Mouse (Mus musculus) urinary bladder, postnatal 4 days (tissue): ENCODE measurements around the gene Pax8.

Experiments used
- DNase-seq, 2 experiments: peaks; one replicate each; pipeline ENCODE4 v3.0.0; 2021 to 2022; ENCODE audit warnings: low spot score in 2 of 2

Gene Pax8

DNA sequence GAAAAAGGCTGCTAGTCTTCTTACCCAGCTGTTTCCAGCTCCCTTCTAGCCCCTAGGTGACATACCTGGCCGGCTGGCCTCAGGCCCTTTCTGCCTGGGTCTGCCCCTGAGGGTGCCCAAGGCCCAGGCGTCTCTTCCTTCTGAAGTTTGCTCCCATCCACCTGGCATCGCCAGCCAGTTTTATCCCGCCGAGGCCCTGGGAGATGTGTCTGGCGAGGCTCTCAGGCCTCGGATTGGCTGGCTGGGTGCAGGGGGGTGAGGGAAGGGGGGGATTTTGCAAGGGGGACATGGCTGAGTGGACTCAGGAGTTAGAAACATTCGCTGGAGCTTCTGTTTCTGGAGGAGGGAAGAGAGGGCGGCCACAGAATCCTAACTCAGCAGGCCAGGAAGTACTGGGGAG, at the start of gene Pax8:
Gene Pax8 (minus strand): TSS at position 180 of the 400 bp plus-strand sequence.
- peak in 1 of 2 experiments; percentile 60 for DNase-seq

DNA sequence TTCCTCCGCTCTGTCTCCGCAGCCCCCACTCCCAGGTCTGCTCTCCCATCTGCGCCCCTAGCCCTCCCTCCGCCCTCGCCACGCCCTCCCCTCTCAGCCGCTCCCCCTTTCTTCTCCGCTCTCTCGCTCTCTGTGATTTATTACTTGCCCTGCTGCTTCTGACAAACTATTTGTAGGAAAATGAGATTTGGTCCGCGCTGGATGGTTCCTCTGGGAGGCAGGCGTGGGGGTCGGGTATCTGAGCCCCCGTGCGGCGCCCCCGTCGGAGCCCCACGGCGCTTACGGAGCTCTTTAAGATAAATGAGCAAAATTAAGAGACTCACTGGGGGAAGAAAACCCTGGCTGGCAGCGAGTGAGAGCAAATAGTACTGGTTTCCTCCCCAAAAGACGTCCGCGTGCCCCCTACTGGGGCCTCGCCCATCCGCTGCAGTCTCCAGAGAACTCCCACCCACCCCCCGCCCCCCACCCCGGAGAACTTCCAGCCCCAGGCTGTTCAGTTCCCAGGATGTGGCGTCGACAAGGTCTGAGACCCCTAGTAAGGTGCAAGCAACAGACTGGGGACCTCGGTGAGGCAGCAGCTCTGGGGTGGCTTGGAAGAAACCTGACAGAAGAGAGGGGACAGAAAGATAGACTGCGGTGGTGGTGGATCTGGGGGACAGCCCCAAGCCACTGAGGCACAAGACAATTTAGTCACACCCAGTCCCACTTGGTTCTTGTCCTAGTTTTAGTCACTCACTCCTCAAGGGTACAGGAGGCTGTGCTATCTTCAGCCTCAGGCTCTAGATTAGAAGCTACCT, 46.2 kb upstream of the Pax8 start:
- DNase-seq: peak in 1 of 2 experiments; percentile 63

DNA sequence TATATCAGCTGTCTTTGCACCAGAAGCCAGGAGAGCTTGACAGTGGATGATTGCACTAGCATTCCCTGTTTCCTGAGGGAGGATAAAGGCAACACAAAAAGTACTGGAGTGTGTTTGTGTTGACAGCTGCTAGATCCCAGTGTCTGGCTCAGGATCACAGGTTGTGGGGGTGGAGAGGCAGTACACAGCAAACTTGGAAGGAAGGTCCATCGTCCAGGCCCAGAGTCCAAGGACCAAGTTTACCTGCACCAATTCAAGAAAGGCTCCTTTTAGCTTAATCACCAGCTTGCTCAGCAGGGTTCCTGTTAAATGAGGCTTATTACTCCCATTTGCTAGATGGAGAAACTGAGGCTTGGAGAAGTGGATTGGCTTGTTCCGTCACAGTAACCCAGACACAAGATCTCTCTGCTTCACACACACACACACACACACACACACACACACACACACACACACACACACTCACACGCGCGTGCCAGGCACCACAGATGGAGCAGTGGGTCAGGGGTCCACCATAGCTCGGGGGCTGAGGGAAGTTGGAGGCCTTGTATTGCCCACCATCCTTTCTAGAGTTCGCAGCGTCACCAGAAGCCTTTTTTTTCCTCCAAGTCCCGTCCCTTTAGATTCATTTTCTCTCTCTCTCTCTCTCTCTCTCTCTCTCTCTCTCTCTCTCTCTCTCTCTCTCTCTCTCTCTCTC, 45.3 kb upstream of the Pax8 start:
- no peak for DNase-seq

DNA sequence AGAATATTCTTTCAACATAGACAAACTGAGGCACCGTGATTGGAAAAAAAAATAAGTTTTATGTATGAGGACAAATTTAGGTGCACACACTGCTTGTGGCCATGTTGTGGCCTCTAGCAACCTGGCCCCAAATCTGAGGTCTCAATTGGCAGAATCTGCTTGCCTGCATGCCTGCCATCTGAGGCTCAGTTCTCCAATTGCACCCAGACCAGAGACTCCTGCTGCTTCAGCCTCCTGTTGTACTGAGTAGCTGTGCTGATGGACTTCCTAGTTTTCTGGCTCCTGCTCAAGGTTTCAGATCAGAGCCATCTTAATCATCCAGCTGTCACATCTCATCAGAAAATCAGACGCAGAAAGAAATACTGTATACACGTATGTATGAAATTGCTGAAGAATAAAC, 41.5 kb upstream of the Pax8 start:
- DNase-seq: no peak

DNA sequence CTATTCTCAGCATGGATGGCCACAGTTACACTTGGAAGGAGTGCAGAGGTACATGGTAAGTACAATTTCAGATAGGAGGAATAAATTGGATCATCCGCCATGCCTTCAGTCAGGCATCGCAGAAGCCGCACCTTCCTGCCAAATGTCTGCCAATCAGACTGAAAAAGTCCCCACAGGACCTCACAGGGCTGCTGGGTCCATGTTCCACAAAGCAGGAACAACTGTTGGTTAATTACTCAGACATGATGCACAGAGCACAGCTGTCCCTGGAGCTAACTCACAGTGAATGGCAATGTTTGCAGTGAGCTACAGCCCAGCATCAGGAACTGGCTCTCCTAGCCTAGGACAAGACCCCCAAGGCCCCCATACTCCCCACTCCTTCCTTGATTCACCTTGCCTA, 32.0 kb upstream of the Pax8 start:
- DNase-seq: no peak

DNA sequence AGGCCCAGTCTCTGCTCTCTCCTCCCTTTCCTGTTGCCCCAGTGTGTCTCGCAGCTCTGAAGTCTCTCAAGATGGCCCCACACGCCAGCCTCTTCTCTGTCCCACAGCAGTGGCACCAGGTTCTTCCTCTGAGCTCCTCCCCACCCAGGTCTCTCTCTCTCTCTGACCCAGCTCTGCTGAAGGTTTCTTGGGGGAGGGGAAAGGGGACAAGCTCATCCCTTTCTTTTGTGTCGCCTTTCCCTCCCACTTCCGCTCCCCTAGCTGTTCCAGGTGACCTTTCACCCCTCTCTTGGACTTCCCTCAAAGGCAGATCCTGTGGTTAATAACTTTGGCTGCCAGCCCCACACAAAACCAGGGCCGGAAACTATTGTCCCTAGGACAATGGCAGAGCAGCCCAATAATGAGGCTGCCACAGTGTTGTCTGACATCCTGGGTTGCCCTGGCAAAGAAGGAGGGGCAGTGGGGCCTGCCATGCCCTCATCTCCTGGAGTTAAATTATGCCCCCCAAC, 27.6 kb upstream of the Pax8 start:
- no peak for DNase-seq

DNA sequence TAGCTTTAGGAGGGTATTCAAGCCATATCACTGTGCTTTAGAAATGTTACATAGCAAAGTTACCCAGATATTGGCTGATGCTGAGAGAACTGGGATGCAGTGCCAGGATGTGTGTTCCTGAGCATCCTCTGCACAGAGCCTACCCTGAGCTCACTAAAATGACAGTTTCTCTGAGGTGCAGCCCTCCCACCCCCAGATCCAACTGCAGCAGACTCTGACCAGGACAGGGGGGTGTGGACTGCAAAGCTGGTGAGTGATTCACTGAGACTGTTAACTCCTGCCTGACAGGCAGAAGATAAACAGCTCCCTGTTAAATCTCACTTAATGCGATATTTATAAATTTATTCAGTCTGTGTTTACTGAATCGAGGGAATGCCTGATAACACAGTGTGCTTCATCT, 25.5 kb upstream of the Pax8 start:
- no peak for DNase-seq

DNA sequence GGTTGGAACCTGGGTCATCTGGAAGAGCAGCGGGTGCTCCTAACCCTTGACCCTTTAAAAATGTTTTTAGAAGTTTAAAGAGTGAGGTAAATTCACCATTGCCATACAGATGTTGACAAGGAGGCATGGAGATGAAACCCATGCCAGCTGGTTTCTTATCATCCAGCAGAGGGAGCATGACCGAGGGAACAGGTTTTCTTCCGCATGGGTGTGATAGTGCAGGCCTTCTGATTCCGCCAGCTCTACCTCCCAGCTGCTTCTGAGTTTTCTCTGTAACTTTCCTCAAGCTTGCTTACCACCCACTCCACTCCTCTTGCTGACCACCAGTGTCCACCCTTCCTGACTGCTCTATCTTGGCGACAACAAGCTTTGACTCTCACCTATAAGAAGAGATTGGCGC, 15.2 kb upstream of the Pax8 start:
- no peak for DNase-seq

DNA sequence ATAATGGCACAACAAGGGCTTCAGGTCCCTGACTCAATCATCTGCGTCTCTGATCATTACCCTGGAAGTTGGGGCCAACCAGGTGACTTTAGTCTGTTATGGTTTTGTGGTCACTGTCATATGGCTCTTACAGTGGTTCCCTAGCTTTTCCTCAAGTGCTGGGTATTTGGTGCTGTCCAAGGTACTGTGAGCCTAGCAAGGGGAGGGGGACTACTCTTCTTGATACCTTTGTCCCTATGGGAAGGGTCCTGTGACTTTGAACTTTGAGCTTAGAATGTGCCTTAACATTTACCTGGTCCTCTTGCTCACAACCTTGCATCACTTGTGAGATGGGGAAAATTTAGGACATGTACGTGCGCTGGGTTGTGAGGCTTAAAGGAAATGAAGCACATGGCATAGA, 13.3 kb upstream of the Pax8 start:
- DNase-seq: no peak

DNA sequence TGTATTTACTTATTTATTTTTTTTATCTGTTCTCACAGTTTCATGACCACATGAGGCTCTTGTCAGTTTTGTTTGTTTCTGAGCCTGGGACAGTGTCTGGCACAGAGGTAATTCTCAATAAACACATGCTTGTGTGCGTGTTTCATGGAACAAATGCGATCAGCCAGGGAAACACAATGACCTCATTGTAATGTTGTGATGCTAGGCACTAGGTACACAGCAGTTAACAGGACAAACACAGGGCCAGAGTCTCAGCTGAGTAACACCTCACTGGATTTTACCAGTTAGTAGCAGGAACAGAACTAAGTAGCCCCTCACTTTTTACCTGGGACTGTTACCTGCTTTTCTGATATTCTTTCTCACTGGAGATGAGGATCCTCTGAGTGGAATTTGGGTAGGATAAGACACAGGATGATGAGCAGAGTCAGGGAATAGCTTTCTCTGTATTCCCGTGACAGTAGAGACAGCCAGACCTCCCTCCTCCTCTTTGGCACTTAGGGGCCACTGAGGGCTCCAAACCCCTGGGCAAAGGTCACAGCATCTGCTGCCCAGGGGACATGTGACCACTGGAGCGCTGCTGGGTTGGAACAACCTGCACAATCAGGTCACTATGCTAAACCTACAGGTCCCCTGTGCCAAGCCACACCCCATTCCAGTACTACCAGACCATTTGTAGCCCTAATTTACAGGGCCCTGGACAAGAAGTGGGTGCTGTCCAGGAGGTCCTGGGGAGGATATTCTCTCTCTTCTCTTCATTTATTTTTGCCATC, 11.8 kb upstream of the Pax8 start:
- DNase-seq: no peak

DNA sequence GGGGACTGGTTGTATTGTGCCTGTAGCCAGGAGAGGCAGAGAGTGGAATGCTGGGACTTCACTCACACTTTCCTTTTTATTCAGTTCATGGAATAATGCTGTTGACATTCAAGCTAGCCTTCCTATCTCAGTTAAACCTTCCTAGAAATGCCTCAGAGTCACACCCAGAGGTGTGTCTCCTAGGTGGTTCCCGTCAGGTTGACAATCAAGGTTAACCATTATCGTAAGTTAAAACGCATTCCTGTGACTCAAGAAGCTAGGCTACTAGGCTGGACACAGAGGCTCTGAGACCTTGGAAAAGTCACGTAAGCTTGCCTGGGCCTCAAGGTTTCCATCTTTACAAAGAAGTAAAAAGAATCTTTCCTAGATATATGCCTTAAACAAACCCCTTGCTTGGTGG, 10.0 kb upstream of the Pax8 start:
- DNase-seq: no peak

DNA sequence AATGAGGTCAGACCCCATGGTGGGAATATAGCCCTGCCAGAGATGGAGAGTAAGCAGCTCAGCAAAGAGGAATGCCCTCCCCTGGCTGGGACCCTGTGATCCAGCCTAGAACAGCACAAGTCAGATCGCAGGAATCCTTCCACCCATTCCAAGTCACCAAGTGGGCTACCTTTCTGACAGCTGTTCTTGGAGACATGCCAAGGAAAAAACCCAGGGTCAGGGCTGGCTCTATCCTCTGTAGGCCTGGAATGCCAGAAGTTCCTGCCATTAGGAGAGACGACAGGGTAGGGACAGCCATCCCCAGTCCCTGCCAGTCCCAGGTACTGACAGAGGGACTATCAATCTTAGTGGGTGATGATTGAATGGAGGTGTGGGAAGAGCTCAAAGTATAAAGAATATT, 4.5 kb upstream of the Pax8 start:
- no peak for DNase-seq

DNA sequence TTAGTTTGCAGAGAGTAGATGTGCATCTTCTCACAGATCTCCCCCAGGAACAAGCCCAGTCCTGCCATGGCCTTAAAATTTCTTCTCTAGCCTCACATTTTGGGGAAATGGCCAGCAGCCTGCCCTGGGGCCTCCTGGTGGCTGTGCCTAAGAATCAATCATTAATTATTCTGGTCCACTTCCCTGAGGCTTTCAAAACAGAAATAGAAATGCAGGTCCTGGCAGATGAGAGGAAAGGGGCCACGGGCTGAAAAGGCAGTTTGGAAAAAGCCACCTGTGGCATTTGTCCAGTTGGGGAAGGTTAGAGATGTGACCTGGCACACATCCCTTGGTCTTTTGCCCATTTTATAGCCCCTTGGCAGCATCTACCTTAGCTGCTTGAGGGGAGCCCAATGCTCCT, 3.8 kb upstream of the Pax8 start:
- no peak for DNase-seq

DNA sequence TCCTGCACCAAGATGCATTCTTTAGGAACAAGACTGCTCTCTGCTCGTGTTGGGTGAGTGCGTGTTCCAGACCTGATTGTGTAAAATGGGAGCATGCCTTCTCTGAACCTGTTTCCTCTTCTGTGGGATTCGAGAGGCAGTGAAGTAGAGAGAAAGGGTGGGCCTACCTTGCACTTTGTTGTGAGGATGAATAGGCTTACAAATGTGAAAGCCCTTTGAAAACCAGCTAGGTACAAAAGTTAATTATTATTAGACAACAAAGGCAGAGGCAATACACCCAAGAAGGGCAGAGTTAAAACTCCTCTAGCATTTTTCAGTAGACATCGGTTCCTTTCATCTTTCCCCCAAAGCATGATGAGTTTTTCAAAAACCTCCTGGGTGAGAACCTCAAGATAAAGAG, 3.2 kb upstream of the Pax8 start:
- DNase-seq: no peak

DNA sequence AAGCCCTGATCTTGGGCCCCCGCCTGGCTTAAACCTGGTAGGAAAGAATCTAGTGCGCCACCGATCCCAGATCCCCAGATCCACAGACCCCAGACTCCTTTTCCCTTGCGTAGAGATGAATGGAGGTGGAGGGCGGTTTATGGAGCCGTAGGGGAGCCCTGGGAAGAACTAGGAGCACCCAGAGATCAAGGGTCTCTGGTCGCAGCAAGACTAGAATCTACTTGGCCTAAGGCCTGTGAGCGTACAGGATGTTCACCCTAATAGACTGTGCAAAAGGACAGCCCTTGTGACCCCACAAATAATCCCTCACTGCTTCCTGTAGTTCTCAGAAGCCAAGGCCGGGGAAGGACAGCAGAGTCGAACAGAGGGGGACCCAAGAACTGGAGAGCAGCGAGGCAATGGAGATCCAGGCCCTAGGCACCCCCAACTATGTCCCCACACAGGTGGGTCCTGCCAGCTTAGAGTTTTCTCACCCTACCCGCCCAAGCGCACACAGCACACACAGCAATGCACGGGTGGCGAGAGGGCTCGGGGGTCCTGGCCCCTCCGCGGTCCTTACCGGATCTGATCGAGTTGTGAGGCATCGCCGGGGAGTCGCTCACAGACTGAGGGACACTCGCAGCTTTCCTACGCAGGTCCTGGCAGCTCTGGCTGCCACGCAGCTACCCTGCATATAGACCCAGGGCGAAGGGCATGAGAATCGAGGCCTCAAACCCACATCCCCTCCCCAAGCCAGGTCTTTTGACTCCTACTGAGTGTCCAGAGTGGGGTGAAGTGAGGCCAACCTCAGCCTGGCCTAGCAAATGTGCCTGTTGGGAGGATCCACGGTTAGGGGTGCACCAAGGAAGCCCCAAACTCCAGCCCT, 653 bp downstream of the Pax8 start:
- no peak for DNase-seq

DNA sequence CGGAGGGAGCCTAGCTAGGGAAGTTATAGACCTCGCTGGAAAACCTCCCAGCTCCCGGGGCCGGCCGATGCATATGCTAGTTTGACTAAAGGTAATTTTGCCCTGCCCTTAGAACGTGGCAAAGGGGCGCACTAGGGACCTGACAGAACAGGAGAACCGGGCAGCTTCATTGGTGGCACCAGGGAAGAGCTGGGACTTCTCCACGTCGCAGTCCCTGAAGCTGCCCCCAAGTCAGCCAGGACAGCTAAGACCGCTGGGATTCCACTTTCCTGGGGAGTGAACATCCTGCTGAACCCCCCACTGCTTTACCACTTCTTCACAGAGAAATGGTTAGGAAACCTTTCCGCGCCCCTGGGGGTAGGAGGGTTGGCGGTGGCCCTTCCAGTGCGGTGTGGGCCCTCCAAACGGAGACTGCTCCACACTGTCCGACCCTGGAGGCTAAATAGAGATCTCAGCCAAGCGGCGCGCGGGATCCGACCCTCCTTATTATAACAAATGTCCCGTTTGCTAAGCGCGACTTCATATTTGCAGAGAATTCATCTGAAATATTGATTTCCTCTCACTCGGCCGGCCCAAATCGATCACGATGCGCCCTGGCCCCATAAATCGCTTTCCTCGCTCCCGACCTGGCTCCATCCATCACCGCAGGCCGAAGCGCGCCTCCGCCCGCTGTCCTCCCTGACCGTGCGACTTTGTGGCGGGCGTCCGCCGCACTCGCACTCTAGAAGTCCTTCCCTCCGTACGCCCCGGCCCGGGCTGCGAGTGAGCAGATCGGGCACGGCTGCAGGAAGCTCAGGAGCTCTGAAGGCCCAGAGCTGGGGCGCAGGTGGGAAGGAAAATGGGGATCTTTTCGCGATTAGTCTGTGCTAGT, 1.5 kb downstream of the Pax8 start:
- no peak for DNase-seq

DNA sequence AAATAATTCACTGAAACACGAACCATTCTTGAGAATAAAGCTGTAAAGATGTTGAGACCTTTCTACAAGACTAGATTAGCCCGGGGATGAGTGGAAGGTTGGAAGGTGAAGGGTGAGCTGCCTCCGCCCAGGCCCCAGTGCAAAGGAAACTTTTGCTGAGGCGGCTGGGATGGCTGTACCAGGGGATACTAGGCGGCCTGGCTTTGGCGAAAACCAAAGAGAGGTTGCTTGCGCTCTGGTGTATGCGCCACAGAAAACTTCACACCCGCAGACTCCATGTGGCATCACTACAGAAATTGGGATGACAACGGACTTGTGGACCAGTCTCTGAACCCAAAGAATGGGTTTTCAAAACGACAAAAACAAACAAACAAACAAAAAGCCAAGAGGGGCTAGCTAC, 2.7 kb downstream of the Pax8 start:
- DNase-seq: no peak

DNA sequence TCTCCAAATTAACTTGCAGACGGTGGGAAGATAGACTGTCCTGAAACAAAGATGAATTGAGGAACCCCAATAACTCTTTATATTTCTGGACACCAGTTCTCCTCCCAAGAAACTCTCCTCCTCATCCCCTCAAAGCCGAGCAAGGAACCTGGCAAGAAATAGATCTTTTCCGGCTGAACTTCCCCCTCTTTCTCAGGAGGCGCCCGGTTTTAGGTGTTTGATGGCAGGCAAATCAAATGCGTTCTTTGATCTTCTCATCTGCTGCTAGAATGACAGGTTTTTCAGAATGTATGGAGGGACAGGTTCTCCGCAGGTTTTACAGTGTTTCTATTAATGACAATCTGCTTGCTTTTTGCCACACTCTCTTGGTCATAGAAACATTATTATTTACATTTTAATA, 3.3 kb downstream of the Pax8 start:
- no peak for DNase-seq

DNA sequence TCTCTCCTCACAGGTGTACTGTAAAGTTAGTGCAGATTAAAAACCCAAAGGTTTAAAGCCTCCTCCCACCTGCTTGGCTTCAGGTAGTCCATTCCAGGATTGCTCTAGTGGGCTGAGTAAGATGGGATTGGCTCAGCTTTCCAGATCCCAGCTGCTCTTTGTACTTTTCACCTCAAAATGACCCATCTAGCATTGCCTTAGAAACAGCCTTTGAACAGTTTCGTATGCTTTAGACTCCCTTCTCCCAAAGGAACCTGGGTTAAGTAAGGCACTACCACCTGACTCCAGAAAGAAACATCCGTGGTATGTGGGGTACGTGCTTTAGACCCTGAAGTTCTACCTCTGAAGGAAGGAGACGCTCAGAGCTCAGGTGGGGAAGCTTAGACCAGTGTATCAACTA, 6.3 kb downstream of the Pax8 start:
- DNase-seq: no peak

DNA sequence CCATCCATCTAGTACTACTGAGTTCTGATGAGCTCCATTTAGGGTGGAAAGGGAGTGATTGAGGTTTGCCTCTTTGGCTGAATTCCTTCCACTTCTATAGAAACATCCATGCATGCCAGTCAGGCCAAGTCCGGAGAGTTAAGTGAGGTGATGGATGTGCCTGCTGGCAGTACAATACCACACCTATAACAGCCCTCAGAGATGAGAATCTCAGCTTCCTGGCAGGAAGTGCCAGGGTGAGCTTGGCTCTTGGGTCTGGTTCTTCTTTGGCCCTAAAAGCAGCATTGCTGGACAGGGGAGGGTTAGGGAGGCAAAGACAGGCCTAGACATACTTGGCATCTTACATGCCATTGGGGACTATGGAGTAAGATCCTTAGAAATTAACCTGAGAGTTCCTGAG, 7.0 kb downstream of the Pax8 start:
- DNase-seq: no peak

DNA sequence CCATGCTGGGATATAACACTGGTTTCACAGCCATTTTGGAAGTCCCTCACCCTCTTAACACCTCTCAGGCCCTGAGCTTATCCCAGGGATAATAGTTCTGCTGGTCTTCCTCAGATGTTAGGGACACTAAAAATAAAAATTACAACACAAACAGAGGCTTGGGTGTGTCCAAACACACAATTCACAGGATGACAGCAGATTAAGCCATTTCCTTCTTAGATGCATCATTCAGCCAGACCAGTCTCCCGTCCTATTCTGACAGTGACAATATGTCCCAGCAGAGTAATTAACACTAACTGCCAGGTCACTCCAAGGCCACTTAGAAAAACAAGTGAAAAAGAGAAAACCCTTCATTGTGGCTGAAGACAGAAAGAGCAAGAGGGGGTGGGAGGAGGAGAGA, 8.2 kb downstream of the Pax8 start:
- no peak for DNase-seq
